Mouse (Mus musculus) ovary, adult 2 months (tissue): Measurements from ENCODE around the gene Kctd7. TPM values are rescaled to one million over a fixed set of nuclear protein-coding genes. Genes with fewer than 3 reads are reported as not detected.

ENCODE experiments used
- polyA plus RNA-seq: library from polyadenylated mRNA; depleted of rRNA; stranded (reverse); fragments of >200 nt; gene quantifications from 2 replicates; pipeline ENCODE4 v1.2.3, GENCODE M21; 2012; rRNA removed

The Kctd7 gene
- polyA plus RNA-seq, result 12.1 and 18.1 TPM in 2 replicates

DNA sequence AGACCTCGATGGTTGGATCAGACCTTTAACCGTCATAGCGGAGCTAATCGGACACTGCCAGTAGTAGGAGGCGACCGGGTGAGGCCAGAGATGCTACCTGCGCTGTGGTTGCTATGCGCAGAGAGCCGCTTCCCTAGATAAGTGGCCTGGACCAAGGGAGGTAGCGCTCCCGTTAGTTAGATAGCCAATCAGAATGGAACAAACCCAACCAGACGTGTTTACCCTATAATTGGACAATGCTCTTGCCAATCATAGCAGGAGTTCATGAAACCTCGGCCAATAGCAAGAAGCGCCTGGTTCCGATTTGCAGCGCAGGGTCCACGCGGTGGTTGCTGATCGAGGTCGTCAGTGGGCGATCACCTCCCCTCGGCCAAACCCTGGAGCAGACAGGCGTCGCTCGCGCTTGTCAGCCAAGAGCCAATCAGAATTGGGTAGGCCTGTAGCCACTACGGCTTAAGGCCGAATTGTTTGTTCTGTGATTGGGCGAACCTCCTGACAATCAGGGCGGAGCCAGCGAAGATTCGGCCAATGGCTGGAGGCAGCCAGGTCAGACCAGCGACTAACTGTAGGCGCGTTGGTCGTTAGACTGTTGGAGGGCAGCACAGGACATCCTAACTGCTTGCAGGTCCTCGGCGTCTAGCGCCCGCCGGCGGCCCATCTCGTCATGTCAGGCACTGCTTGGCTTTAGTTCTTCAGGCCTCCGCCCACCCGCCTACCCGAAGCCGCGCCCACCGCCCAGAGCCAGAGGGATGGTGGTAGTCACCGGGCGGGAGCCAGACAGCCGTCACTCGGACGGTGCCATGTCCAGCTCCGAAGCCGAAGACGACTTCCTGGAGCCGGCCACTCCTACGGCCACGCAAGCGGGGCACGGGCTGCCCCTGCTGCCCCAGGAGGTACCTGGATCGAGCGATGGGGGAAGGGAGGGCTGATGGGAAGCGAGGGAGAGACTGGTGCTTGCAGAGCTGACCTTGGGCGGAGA, at the start of gene Kctd7:
Kctd7 (plus strand) TSS at position 528 of the 979 bp plus-strand sequence.

DNA sequence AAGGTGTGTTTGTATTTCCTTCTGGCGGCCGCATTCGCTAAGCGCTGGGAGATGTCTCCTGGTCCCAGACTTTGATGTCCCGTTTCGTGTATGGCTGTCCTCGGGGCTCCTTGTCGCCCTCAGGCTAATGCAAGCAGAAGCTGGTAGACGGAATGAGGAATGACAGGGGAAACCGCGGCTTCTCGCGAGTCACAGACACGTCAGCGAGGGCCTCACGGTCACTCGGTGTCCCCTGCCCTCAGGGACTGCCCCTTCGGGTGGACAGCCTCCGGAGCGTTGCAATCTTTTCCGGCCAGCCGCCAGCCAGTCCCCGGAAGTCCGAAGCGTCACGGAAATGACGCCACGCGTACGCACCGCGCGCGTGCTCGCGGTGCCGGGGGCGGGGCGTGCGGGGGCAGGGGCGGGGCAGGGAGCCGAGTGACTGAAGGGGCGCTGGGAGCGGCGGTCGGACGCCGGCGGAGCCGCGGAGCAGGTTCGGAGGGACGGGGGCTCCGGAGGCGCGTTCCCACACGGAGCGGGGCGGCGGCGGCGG, 26.8 kb downstream of the Kctd7 start, which contains the start of gene Rabgef1:
Rabgef1 (plus strand) TSS at position 376 of the 532 bp plus-strand sequence.

Other genes with a start within 250 kb of the Kctd7 start
- 7.2 and 9.1 TPM in 2 replicates for gene Zbed5, start 249.1 kb upstream of the Kctd7 start, polyA plus RNA-seq
- gene Phkg1, start 246.3 kb upstream of the Kctd7 start, polyA plus RNA-seq, result 1.7 and 2.3 TPM in 2 replicates
- gene Nupr1l, start 236.3 kb upstream of the Kctd7 start, polyA plus RNA-seq, result 16.2 and 25.4 TPM in 2 replicates
- gene Vkorc1l1, start 202.9 kb upstream of the Kctd7 start, polyA plus RNA-seq, result 10.4 and 17.2 TPM in 2 replicates
- 42.7 and 61.5 TPM in 2 replicates for gene Gusb, start 141.8 kb upstream of the Kctd7 start, polyA plus RNA-seq
- gene Asl, start 115.6 kb upstream of the Kctd7 start, polyA plus RNA-seq, result 80.0 and 109 TPM in 2 replicates
- 14.4 and 16.9 TPM in 2 replicates for gene Crcp, start 115.6 kb upstream of the Kctd7 start, polyA plus RNA-seq
- 30.3 and 40.9 TPM in 2 replicates for gene Tpst1, start 71.5 kb upstream of the Kctd7 start, polyA plus RNA-seq
- 16.7 and 25.9 TPM in 2 replicates for gene Rabgef1, start 26.9 kb downstream of the Kctd7 start, polyA plus RNA-seq
- 38.6 and 50.3 TPM in 2 replicates for gene Tmem248, start 72.2 kb downstream of the Kctd7 start, polyA plus RNA-seq
- gene Sbds, start 110.7 kb downstream of the Kctd7 start, polyA plus RNA-seq, result 15.1 and 21.4 TPM in 2 replicates
- gene Tyw1, start 110.8 kb downstream of the Kctd7 start, polyA plus RNA-seq, result 12.6 and 14.7 TPM in 2 replicates
- 0.48 and 0.63 TPM in 2 replicates for gene Caln1, start 224.6 kb downstream of the Kctd7 start, polyA plus RNA-seq
- gene A330070K13Rik, start 239.8 kb downstream of the Kctd7 start, polyA plus RNA-seq, result not detected in 2 replicates